Mouse (Mus musculus) layer of hippocampus, postnatal 36 days (tissue): ENCODE measurements at regions not wholly inside any gene's neighbourhood (a gene's known extent, or its start where the extent isn't known, plus 50 kb on each side); places are given as distances from the start of the nearest gene placed in this dataset.

ENCODE experiments used
- DNase-seq, 2 experiments: peaks; one replicate each; pipeline ENCODE4 v3.0.0; 2022

DNA sequence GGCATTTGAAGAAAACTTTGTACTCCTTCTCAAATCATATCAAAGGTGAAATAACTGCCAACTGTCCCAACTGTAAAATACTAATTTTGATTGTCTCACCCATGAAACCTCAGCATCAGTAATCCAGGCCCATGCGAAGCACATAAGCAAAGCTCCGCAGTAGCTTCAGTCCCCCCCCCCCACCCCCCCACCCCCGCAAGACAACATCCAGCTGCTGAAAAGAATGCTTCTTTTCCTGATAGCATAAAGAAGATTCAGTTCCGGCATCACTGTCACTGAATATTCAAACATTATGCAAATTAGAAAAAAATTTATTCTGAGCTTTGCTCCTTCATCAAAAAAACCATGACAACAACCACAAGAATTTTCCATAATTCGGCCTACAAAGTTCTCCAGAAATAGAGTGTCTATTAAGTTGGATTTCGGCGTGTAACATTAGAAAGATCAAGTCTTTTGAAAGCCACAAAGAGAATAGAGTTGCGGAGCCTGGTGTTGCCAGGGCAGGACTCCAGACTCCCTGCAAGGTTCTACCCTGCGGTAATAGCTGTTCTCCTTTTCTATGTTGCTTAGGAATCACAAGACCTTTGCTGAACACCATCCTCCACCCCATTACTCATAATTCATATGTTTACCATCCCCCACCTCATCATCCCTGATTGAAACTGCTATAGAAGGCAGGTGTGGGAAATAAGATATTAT, 77.9 kb upstream of the Asb5 start:
- DNase-seq, result no peak

DNA sequence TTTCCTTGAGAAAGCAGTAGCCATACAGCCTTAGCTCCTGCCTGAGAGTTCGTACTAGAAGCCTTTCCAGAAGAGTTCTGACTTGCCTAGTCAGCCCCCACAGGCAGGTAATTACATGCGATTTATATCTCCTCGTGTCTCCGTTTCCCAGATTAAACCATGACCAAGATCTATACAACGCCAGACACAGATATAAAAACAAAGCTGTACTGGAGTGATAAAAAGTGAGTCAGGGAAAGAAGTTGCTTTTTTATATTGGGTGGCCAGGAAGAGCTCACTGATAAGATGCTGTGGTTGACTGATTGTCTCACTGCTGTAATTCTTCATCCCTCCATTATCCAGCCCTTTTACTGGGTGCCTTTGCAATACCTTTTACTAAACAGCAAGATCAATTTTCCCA, 64.4 kb upstream of the Asb5 start:
- no peak for DNase-seq

DNA sequence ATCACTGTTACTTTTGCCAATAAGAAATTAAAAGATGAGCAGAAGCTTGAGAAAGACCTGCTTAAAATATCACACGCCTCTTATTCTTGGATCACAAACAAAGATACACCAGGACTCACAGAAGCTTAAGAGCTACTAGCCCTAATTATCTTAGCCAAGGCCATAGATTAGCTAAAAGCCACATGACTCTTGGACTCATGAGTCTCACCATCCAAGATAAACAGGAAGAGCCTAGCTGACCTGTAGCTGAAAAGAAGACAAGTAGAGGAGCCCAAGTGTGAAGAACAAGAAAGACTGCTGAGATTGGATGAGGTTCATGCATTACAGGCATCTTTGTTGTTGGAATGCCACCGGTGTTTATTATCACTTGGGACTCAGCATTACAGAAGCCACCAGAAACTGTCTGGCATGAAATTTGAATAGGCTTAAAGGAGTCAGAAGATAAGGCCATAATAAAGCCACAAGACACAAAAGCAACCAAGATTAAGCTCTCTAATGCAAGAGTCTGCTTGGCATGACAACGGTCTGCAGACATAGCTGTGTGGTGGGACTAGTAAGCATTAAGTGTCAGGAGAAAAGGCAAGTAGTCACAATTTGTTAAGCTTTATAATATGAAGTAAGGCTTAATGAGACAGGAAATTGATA, 63.8 kb upstream of the Asb5 start:
- no peak for DNase-seq
